Mouse (Mus musculus) layer of hippocampus, adult 18-20 months (tissue): ENCODE measurements around the gene Rbm8a. TPM values are rescaled to one million over a fixed set of nuclear protein-coding genes. Genes with fewer than 3 reads are reported as not detected.
A peak's percentile ranks its signal among the peaks of the same experiment; 100 is the strongest.

Experiments used
- DNase-seq, 2 experiments: peaks; one replicate each; pipeline ENCODE4 v3.0.0; 2022; ENCODE audit warnings: low spot score in 2 of 2
- total RNA-seq, 2 experiments: library from RNA; stranded (reverse); gene quantifications; 2 replicates each; pipeline ENCODE4 v1.2.3; 2021

Rbm8a gene
- total RNA-seq, 2 experiments from 2014 or later: 48.7 to 52.2 TPM

DNA sequence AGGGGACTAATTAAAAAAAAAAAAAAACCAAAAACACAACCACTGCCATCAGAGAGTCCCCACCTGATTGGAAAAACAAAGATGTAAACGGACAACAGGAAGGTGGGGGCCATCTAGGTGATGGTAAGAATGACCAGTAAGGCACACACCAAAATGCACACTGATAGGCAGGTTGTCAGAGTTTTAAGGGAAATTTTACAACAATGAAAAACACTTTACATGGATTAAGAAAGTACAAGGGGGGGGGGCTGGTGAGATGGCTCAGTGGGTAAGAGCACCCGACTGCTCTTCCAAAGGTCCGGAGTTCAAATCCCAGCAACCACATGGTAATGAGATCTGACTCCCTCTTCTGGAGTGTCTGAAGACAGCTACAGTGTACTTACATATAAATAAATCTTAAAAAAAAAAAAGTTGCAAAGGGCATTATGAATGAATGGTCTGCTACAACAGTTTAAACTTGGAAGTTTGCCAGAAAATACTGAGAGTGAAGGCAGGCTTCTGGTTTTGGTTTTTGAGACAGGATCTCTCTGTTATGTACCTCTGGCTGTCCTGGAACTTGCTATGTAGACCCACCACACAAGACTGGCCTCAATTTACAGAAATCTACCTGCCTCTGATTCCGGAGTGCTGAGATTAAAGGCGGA, 38.8 kb downstream of the Rbm8a start:
- no peak for DNase-seq

DNA sequence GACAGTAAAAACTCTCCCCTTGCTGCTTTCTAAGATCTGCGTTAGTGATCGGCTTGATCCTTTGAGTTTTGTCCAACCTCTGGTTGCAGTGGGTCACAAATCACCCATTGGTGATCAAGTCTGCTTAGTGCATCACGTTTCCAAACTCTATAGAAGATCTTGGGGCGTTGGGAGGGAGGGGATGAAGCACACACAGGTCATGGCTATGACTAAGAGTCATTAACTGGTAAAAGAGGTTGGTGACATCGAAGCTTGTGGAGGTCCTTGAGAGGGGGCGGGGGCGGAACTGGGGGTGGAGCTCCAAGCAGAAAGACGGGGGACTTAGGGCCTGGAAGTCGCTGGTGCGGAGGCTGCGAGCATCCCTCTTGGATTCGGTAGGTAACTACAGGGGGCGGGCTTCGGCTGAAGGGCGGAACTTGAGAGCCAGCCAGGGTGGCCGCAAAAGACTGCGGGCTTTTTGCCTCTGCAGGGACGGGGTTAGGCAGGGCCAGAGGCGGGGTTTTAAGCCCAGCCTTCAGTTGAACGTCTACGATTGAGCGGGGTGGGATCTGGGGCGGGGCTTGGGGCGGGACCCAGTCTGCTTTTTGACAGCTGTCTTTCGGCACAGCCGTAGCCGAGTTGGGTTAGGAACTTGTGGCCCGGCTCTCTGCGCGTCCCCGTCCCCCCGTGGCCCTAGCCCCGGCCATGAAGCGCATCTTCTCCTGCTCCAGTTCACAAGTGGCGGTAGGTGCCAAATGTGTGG, 40.2 kb downstream of the Rbm8a start, which contains the start of gene Ankrd35:
Ankrd35 (plus strand) TSS at position 405 of the 742 bp plus-strand sequence.
- DNase-seq: peak; percentile 50 to 70

DNA sequence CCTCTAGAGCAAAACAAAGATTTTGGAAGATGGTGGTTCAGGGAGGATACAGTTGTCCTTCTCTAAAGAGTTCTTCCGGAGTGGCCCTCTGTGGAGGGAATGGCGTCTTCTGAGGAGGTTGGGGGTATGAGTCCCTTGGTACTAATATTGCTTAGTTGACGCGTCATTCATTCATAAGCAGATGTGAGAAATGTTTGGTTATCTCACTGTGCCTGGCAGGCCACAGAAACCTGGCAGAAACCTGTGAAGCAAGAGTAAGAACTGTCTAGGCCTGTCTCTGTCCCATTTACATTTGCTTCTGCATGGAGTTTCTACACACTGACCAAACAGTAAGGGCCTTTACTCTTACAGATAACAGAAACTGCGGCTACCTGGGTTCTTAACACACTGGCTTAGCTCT, 41.8 kb downstream of the Rbm8a start:
- DNase-seq: no peak

DNA sequence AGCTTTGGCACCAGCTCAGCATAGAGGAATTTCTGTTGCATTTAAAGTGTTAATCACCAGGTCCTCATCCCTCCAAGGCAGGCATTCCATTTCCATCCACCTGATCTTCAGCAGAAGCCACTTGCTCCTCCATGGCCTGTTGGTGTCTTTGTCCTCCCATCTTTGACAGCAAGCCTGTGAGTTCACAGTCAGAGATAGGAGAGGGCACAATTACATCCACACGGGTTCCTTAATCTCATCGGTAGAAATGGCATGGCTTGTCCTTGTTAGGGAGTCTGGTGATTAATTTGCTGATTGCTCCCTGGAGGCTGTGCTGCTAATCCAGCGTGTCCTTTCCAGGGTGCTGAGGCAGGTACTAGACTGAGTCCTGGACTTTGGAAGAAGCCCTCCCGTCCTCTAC, 43.8 kb downstream of the Rbm8a start:
- no peak for DNase-seq

GRCm38 (mm10) chr3:96674442-96674841, 44.7 kb downstream of the Rbm8a start:
- DNase-seq: no peak

DNA sequence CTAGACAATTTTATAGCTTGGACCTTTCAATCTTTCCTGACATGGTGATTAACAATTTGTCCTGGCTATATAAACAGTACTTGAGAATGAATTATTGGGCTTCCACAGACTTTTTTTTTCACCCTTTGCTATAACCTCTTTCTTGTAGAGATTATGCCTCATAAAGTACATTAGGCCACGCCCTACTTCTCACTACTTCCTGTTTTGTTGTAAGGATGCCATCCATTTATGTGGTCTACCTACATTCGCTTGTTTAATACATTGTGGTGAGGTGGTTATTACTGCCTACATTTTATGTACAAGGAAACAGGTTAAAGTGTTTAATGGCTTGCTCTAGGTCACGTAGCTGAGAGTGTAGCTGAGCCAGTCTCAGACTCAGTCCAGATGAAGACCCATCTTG, 45.4 kb downstream of the Rbm8a start:
- no peak for DNase-seq

- DNase-seq: no peak
Measured at GRCm38 (mm10) chr3:96675690-96676089, 46.0 kb downstream of the Rbm8a start.

DNA sequence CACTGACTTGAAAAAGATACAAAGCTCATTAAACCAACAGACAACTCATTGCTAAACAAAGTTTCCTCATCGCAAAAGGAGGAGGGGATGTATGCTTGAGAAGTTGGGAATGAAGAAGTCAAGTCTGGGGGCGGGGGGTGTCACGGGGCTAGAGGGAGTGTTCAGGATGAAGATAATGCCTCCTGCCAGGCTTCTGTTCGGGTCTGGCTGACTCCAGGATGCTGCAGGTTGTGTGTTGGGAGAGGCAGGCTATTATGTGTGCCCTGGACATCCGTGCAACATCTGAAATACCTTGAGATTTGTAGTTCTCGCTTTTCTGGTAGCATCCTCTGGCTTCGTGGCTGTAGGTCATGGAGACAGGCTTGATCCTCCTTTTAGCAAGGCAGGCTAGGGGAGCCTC, 48.7 kb downstream of the Rbm8a start:
- DNase-seq: no peak

- no peak for DNase-seq
Measured at GRCm38 (mm10) chr3:96679159-96679674, 49.5 kb downstream of the Rbm8a start.

DNA sequence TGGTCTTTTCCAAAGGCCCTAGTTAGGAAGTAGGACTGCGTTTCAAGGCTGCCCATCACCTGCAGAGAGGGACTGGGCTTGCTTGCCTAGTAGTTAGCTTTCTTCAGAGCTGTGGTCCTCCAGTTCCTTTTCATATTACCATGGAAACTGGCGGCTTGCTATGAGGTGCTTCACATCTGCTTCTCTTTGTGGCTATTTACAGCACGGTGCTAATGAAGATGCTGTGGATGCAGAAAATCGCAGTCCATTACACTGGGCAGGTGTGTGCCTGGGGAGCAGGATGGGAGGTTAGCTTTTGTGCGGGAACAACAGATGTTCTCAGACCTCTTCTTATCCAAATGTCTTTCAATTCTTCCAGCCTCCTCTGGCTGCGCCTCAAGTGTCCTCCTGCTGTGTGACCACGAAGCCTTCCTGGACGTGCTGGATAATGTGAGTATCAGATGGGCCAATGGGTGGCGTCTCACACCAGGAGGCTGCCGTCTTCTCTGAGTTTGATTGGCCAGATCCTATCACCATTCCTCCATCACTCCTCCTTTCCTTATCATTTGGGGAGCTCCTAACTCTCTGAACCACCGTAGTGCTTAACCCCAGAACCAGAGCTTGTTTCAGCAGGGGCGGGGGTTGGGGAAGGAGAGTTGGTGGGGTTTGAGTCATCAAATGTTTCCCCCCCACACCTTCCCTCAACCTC, 50.7 kb downstream of the Rbm8a start:
- DNase-seq: no peak

Other genes with a start within 250 kb of the Rbm8a start
- not detected for gene BC107364, start 177.6 kb upstream of the Rbm8a start, total RNA-seq
- gene Hfe2, start 104.8 kb upstream of the Rbm8a start, total RNA-seq: under 1 TPM; 0.25 to 0.30 TPM
- 10 to 100 TPM; 28.1 to 34.8 TPM for gene Txnip, start 72.0 kb upstream of the Rbm8a start, total RNA-seq
- not detected for gene Gm16253, start 52.9 kb upstream of the Rbm8a start, total RNA-seq
- gene Polr3gl, start 35.8 kb upstream of the Rbm8a start, total RNA-seq: 10 to 100 TPM; 28.7 to 31.6 TPM
- 10 to 100 TPM; 55.7 to 56.8 TPM for gene Ankrd34a, start 33.3 kb upstream of the Rbm8a start, total RNA-seq
- 10 to 100 TPM; 30.9 to 33.0 TPM for gene Lix1l, start 28.8 kb upstream of the Rbm8a start, total RNA-seq
- 10 to 100 TPM; 53.0 to 54.2 TPM for gene Pex11b, start 5.4 kb downstream of the Rbm8a start, total RNA-seq
- under 1 TPM; 0.66 to 0.74 TPM for gene Gm42957, start 5.5 kb downstream of the Rbm8a start, total RNA-seq
- 1 to 10 TPM; 2.3 to 3.1 TPM for gene Itga10, start 15.7 kb downstream of the Rbm8a start, total RNA-seq
- 1 to 10 TPM; 5.5 to 6.9 TPM for gene Ankrd35, start 40.2 kb downstream of the Rbm8a start, total RNA-seq
- 10 to 100 TPM; 28.9 to 31.5 TPM for gene Pias3, start 66.5 kb downstream of the Rbm8a start, total RNA-seq
- gene Nudt17, start 78.6 kb downstream of the Rbm8a start, total RNA-seq: 10 to 100 TPM; 11.4 to 17.9 TPM
- gene Polr3c, start 97.7 kb downstream of the Rbm8a start, total RNA-seq: 10 to 100 TPM; 20.7 to 22.5 TPM
- 10 to 100 TPM; 61.6 to 62.0 TPM for gene Rnf115, start 97.7 kb downstream of the Rbm8a start, total RNA-seq
- under 1 TPM; 0.46 to 0.50 TPM for gene Pdzk1, start 199.4 kb downstream of the Rbm8a start, total RNA-seq
- not detected for gene Cd160, start 199.4 kb downstream of the Rbm8a start, total RNA-seq